Mouse (Mus musculus): Measurements from ENCODE around the gene Bin2. TPM values are rescaled to one million over a fixed set of nuclear protein-coding genes. Genes with fewer than 3 reads are reported as not detected.

Bin2 gene
- total and polyA plus RNA-seq, 3 experiments: 51.4 to 89.9 (median 64.8) TPM

DNA sequence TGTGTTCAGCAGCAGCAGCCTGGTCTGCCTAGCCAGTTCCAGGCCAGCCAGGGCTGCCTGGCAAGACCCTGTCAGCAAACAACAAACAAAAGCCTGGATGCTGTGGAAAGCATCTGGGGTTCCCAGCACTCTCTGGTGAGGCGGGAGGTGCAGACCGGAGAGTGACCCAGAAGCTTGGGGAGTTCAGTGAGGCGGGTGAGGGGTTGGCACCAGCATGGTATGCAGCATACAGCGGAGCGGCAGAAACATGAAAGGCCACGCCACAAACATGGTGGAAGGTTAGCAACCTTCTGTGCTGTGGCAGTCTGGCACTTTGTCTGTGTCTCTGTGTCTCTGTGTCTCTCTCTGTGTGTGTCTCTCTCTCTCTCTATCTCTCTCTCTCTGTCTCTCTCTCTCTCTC, 17.1 kb upstream of the Bin2 start:
- no peak for DNase-seq (ENCODE audit: extremely low read depth)
- dilution Hi-C loops (cut with MboI; ENCODE audit: extremely low pct_ligation_motif_present, extremely low pct_unique_long_range_greater_than_20kb, low sequenced_read_pairs): no loop called here
- TF ChIP-seq TBP (conservative IDR thresholded peaks at IDR 0.05; ENCODE audit: low read depth, low read length) (no peak), TCF12 (IDR thresholded peaks at IDR 0.05; ENCODE audit: low read depth, low read length) (no peak), EP300 (IDR thresholded peaks at IDR 0.05; ENCODE audit: low read length) (no peak), MAFK (IDR thresholded peaks at IDR 0.05; ENCODE audit: insufficient replicate concordance, low read length) (no peak), MEF2A (IDR thresholded peaks at IDR 0.05; ENCODE audit: borderline replicate concordance, low read depth, low read length) (no peak), JUN (IDR thresholded peaks at IDR 0.05; ENCODE audit: insufficient read depth, low read depth, low read length) (no peak), ZC3H11A (IDR thresholded peaks at IDR 0.05; ENCODE audit: low read depth, low read length) (no peak), ETS1 (conservative IDR thresholded peaks at IDR 0.05; ENCODE audit: low read depth, low read length) (no peak), KAT2A (IDR thresholded peaks at IDR 0.05; ENCODE audit: insufficient replicate concordance, low read length) (no peak), HCFC1 (IDR thresholded peaks at IDR 0.05; ENCODE audit: low read depth, low read length) (no peak), UBTF (IDR thresholded peaks at IDR 0.05; ENCODE audit: low read depth, low read length) (no peak), ELF1 (IDR thresholded peaks at IDR 0.05; ENCODE audit: low read depth, low read length) (no peak), ZMIZ1 (IDR thresholded peaks at IDR 0.05; ENCODE audit: low read depth, low read length) (no peak), MXI1 (IDR thresholded peaks at IDR 0.05; ENCODE audit: low read depth, low read length) (no peak), MAX (IDR thresholded peaks at IDR 0.05; ENCODE audit: low read length) (no peak), POLR2A (IDR thresholded peaks at IDR 0.05; ENCODE audit: low read depth, low read length) (no peak), SIN3A (IDR thresholded peaks at IDR 0.05; ENCODE audit: low read length) (no peak), USF2 (conservative IDR thresholded peaks at IDR 0.05; ENCODE audit: low read depth, low read length) (no peak), CHD1 (IDR thresholded peaks at IDR 0.05; ENCODE audit: low read depth, low read length) (no peak)
- Histone ChIP-seq H3K9me3 (replicated peaks; ENCODE audit: low read length) (peaks cover 23% of the 10 kb centered on the region), H3K79me2 (replicated peaks; ENCODE audit: control insufficient read depth, extremely low read depth, insufficient read depth, poor library complexity, severe bottlenecking) (no peaks in the 10 kb centered on the region), H3K4me1 (ENCODE audit: control insufficient read depth in 1 of 2, insufficient read depth in 2 of 2) (peaks cover 8 to 20% of the 10 kb centered on the region in 2 experiments), H3K9ac (ENCODE audit: insufficient read depth, low read depth) (peak overlapping the region; percentile 46), H3K4me2 (ENCODE audit: insufficient read depth, low read depth, poor library complexity, severe bottlenecking) (peak overlapping the region; percentile 73), H3K36me3 (replicated peaks in 1 of 2; ENCODE audit: control insufficient read depth in 1 of 2, insufficient read depth in 1 of 2, low read length in 1 of 2) (peaks cover 0 to 2% of the 10 kb centered on the region in 2 experiments), H3K4me3 (replicated peaks in 1 of 3; ENCODE audit: low read depth in 2 of 3, low read length in 2 of 3, poor library complexity in 1 of 3) (peak overlapping the region in 1 of 3 experiments; percentile 4), H3K27me3 (replicated peaks) (no peaks in the 10 kb centered on the region), H3K27ac (ENCODE audit: insufficient read depth, low read depth) (no peak overlapping the region)
- in situ Hi-C loops (cut with MboI; ENCODE audit: low pct_ligation_motif_present, low pct_unique_long_range_greater_than_20kb, low sequenced_read_pairs): no loop called here

GRCm38 (mm10) chr15:100685849-100686248, 16.5 kb upstream of the Bin2 start:
- Histone ChIP-seq H3K36me3 (replicated peaks in 1 of 2; ENCODE audit: control insufficient read depth in 1 of 2, insufficient read depth in 1 of 2, low read length in 1 of 2) (peaks cover 0 to 2% of the 10 kb centered on the region in 2 experiments), H3K9me3 (replicated peaks; ENCODE audit: low read length) (peaks cover 17% of the 10 kb centered on the region), H3K4me3 (replicated peaks in 1 of 3; ENCODE audit: low read depth in 2 of 3, low read length in 2 of 3, poor library complexity in 1 of 3) (no peak overlapping the region), H3K27me3 (replicated peaks) (no peaks in the 10 kb centered on the region), H3K79me2 (replicated peaks; ENCODE audit: control insufficient read depth, extremely low read depth, insufficient read depth, poor library complexity, severe bottlenecking) (no peaks in the 10 kb centered on the region), H3K4me1 (ENCODE audit: control insufficient read depth in 1 of 2, insufficient read depth in 2 of 2) (peaks cover 8 to 20% of the 10 kb centered on the region in 2 experiments), H3K9ac (ENCODE audit: insufficient read depth, low read depth) (no peak overlapping the region), H3K27ac (ENCODE audit: insufficient read depth, low read depth) (no peak overlapping the region), H3K4me2 (ENCODE audit: insufficient read depth, low read depth, poor library complexity, severe bottlenecking) (no peak overlapping the region)
- no peak for TF ChIP-seq SMC3 (IDR thresholded peaks at IDR 0.05; ENCODE audit: low read depth, low read length)
- TF ChIP-seq EP300 (IDR thresholded peaks at IDR 0.05; ENCODE audit: low read length): no peak
- no peak for TF ChIP-seq TBP (conservative IDR thresholded peaks at IDR 0.05; ENCODE audit: low read depth, low read length)
- TF ChIP-seq JUND (conservative IDR thresholded peaks at IDR 0.05; ENCODE audit: low read depth, low read length): no peak
- no peak for TF ChIP-seq HCFC1 (IDR thresholded peaks at IDR 0.05; ENCODE audit: low read depth, low read length)
- no peak for DNase-seq (ENCODE audit: extremely low read depth)
- dilution Hi-C loops (cut with MboI; ENCODE audit: extremely low pct_ligation_motif_present, extremely low pct_unique_long_range_greater_than_20kb, low sequenced_read_pairs) (no loop called here), in situ Hi-C loops (cut with MboI; ENCODE audit: low pct_ligation_motif_present, low pct_unique_long_range_greater_than_20kb, low sequenced_read_pairs) (no loop called here)

All from CH12.LX (cell line).